Mouse (Mus musculus): ENCODE measurements around the gene Ctnnd2.

DNA sequence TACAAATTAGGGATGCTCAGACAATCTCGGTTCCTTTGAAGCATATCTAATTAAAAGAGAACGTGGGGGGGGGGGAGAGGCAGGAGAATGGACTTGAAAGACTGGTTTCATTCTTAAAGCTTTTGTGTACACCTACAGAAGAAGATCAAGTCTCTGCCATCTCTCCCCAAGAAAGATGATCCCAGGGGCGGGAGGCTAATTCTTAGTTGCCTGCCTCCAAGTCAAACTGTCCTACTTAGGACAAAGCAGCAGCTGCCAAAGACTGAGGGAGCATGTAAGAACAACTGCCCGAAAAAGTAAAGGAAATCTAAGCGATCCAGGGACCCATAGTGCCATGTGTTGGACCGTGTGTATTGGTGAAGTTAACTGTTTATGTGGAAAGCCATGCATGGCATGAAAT lies 836.2 kb downstream of the Ctnnd2 start:
- TF ChIP-seq CTCF (IDR thresholded peaks at IDR 0.05) (no peak), EP300 (IDR thresholded peaks at IDR 0.05; ENCODE audit: insufficient read depth, low read depth, low read length) (no peak), POLR2A (IDR thresholded peaks at IDR 0.05; ENCODE audit: insufficient read depth, low read depth, low read length) (no peak)
